Mouse (Mus musculus) bone marrow macrophage, adult 2 months (primary cell): ENCODE measurements around the gene Sh2d3c. TPM values are rescaled to one million over a fixed set of nuclear protein-coding genes. Genes with fewer than 3 reads are reported as not detected.

Experiments
- H3K27ac ChIP-seq: 2 replicates; pipeline ENCODE4 v1.5.1; 2012; ENCODE audit warnings: low read depth, low read length; ENCODE audit not compliant: insufficient read depth
- H3K4me1 ChIP-seq: 2 replicates; pipeline ENCODE4 v1.6.1; 2012; ENCODE audit warnings: low read length; ENCODE audit not compliant: control insufficient read depth, insufficient read depth
- H3K4me3 ChIP-seq: 2 replicates; pipeline ENCODE4 v1.5.1; 2012; ENCODE audit warnings: mild to moderate bottlenecking, low read length, moderate library complexity; ENCODE audit not compliant: insufficient read depth
- CTCF ChIP-seq: IDR thresholded peaks from 2 replicates; pipeline ENCODE4 v1.5.1; 2012; ENCODE audit warnings: low read depth, mild to moderate bottlenecking, low read length, moderate library complexity
- POLR2A ChIP-seq: IDR thresholded peaks from 2 replicates; pipeline ENCODE4 v1.6.1; 2012; ENCODE audit warnings: mild to moderate bottlenecking, low read depth, low read length, borderline replicate concordance
- polyA plus RNA-seq: library from polyadenylated mRNA; stranded (reverse); fragments of >200 nt; gene quantifications from 2 replicates; pipeline ENCODE4 v1.2.4, GENCODE M21; 2012; ENCODE audit not compliant: missing spikeins, insufficient read depth, insufficient read length

The Sh2d3c gene
- 19.3 and 22.0 TPM in 2 replicates for polyA plus RNA-seq

GRCm38 (mm10) chr2:32720681-32721229, at the start of gene Sh2d3c:
Gene Sh2d3c, plus strand, starts transcription at chr2:32721055.
- Histone ChIP-seq H3K27ac (peak within 1 kb of the TSS; percentile 33), H3K4me3 (peak within 1 kb of the TSS; percentile 66), H3K4me1 (peaks cover 32% of the 10 kb centered on the region)
- TF ChIP-seq CTCF = no peak
- no peak for TF ChIP-seq POLR2A

- peaks cover 14% of the 10 kb centered on the region; the same call in 1 of the 2 replicates for H3K4me1 ChIP-seq
- TF ChIP-seq CTCF (no peak), POLR2A (no peak)
- no peak overlapping the region for H3K4me3 ChIP-seq
- no peak overlapping the region for H3K27ac ChIP-seq
These were observed 49.7 kb upstream of the Sh2d3c start for GRCm38 (mm10) chr2:32671147-32671546.

- Histone ChIP-seq H3K27ac (no peak overlapping the region), H3K4me1 (peaks cover 14% of the 10 kb centered on the region; the same call in 1 of the 2 replicates), H3K4me3 (no peak overlapping the region)
- TF ChIP-seq POLR2A (no peak), CTCF (no peak)
These were observed 48.8 kb upstream of the Sh2d3c start for GRCm38 (mm10) chr2:32671907-32672595.

- no peak overlapping the region for H3K27ac ChIP-seq
- H3K4me3 ChIP-seq = no peak overlapping the region
- no peak for TF ChIP-seq CTCF
- no peak for TF ChIP-seq POLR2A
- peaks cover 14% of the 10 kb centered on the region; the same call in 1 of the 2 replicates for H3K4me1 ChIP-seq
These were observed 47.5 kb upstream of the Sh2d3c start for GRCm38 (mm10) chr2:32673176-32673917.

- TF ChIP-seq POLR2A = no peak
- TF ChIP-seq CTCF = no peak
- Histone ChIP-seq H3K4me3 (no peak overlapping the region), H3K4me1 (peaks cover 9% of the 10 kb centered on the region; the same call in 1 of the 2 replicates), H3K27ac (no peak overlapping the region)
These were observed 44.0 kb upstream of the Sh2d3c start for GRCm38 (mm10) chr2:32676821-32677220.

- Histone ChIP-seq H3K4me1 (peaks cover 8% of the 10 kb centered on the region), H3K4me3 (no peak overlapping the region), H3K27ac (no peak overlapping the region)
- TF ChIP-seq CTCF = no peak
- no peak for TF ChIP-seq POLR2A
These were observed 43.2 kb upstream of the Sh2d3c start for GRCm38 (mm10) chr2:32677683-32678082.

- Histone ChIP-seq H3K4me3 (no peak overlapping the region), H3K27ac (no peak overlapping the region), H3K4me1 (peaks cover 9% of the 10 kb centered on the region)
- TF ChIP-seq CTCF (no peak), POLR2A (no peak)
These were observed 40.8 kb upstream of the Sh2d3c start for GRCm38 (mm10) chr2:32680051-32680451.

GRCm38 (mm10) chr2:32680961-32681650, 39.7 kb upstream of the Sh2d3c start:
- TF ChIP-seq POLR2A = no peak
- H3K4me3 ChIP-seq = no peak overlapping the region
- H3K4me1 ChIP-seq = peaks cover 9% of the 10 kb centered on the region
- H3K27ac ChIP-seq = no peak overlapping the region

GRCm38 (mm10) chr2:32681754-32682153, 39.1 kb upstream of the Sh2d3c start:
- H3K4me1 ChIP-seq = peaks cover 9% of the 10 kb centered on the region
- H3K27ac ChIP-seq = no peak overlapping the region
- TF ChIP-seq POLR2A (no peak), CTCF (no peak)
- no peak overlapping the region for H3K4me3 ChIP-seq
